18 mouse cellular contexts compared by ENCODE assay signal in genomic region chr6:54891384-54891783, GRCm38 (mm10).
"Had no signal": no experiment of that assay in that cellular context is flagged by ENCODE, and none has a peak within 500 bp of the region (broad histone marks: within the 10 kb centered on the region; RNA-seq: fewer than 3 reads in every experiment).

No protein-coding gene starts in this region.

- DNase-seq: gastrocnemius, postnatal 10 days; gastrocnemius, postnatal 25 days; heart, adult 18-20 months; heart, postnatal 10 days; heart, postnatal 4 days; kidney, adult 18-20 months; kidney, adult 8-10 months; kidney, postnatal 10 days; kidney, postnatal 25 days; kidney, postnatal 4 days; layer of hippocampus, adult 9-11 months; layer of hippocampus, postnatal 36 days; left cerebral cortex, postnatal 4 days had no signal

- ATAC-seq: hindbrain, embryonic 16.5 days; inflammation-experienced regulatory T-cells, adult 6 months; intestine, embryonic 15.5 days; intestine, postnatal 0 days; liver, embryonic 12.5 days had no signal
